Mouse (Mus musculus) stomach, postnatal 0 days (tissue): ENCODE results near the gene Ctnna2. TPM values are rescaled to one million over a fixed set of nuclear protein-coding genes. Genes with fewer than 3 reads are reported as not detected.

Experiments
- ATAC-seq: fragments of 200-750 bp; cut with Nextera tagmentation; 2 replicates; pipeline ENCODE4 v1.8.0; 2017; ENCODE audit not compliant: low FRiP score, low TSS enrichment
- DNase-seq: peaks from one replicate; pipeline ENCODE4 v3.0.0-alpha.2; 2016; ENCODE audit warnings: low spot score
- H3K27ac ChIP-seq: fragments of 300-500 bp; sonication (generic); replicated peaks from 2 replicates; pipeline ENCODE4 v1.5.1; 2014; ENCODE audit warnings: mild to moderate bottlenecking, control low read depth
- H3K27me3 ChIP-seq: fragments of 300-500 bp; sonication (generic); 2 replicates; pipeline ENCODE4 v1.6.1; 2014; ENCODE audit warnings: low read length; ENCODE audit not compliant: control insufficient read depth, insufficient read depth
- H3K36me3 ChIP-seq: fragments of 300-500 bp; sonication (generic); 2 replicates; pipeline ENCODE4 v1.6.1; 2014; ENCODE audit warnings: low read length, mixed read lengths; ENCODE audit not compliant: control insufficient read depth, insufficient read depth
- H3K4me1 ChIP-seq: fragments of 300-500 bp; sonication (generic); replicated peaks from 2 replicates; pipeline ENCODE4 v1.6.1; 2014; ENCODE audit warnings: antibody characterized with exemption; ENCODE audit not compliant: control insufficient read depth, insufficient read depth
- H3K4me2 ChIP-seq: fragments of 300-500 bp; sonication (generic); replicated peaks from 2 replicates; pipeline ENCODE4 v1.6.1; 2014; ENCODE audit warnings: low read depth, mild to moderate bottlenecking, control low read depth, moderate library complexity
- H3K4me3 ChIP-seq: fragments of 300-500 bp; sonication (generic); 2 replicates; pipeline ENCODE4 v1.5.1; 2014; ENCODE audit warnings: low read depth, low read length, control low read depth
- H3K9ac ChIP-seq: fragments of 300-500 bp; sonication (generic); 2 replicates; pipeline ENCODE4 v1.6.1; 2014; ENCODE audit warnings: mild to moderate bottlenecking, low read length, control low read depth, mixed read lengths
- H3K9me3 ChIP-seq: fragments of 300-500 bp; sonication (generic); 2 replicates; pipeline ENCODE4 v1.6.1; 2016; ENCODE audit warnings: low read length; ENCODE audit not compliant: control insufficient read depth
- CTCF ChIP-seq: IDR thresholded peaks from 2 replicates; pipeline ENCODE4 v1.5.1; 2016; ENCODE audit warnings: antibody characterized with exemption, low read depth, mild to moderate bottlenecking, moderate library complexity
- EP300 ChIP-seq: optimal IDR thresholded peaks from 2 replicates; pipeline ENCODE3; 2016; ENCODE audit warnings: antibody characterized with exemption
- WGBS: fragments of 180-500 bp; shearing (Covaris S2); extraction: QIAGEN DNeasy Blood & Tissue Kit; methylation state at CpG from one replicate; pipeline ENCODE4 v1.1.7; 2014; 5-methylcytosine and 5-hydroxymethylcytosine counted together
- polyA plus RNA-seq: library from polyadenylated mRNA; unstranded; fragments of >200 nt; fragmentation: Nextera tagmentation; extraction: Ambion mirVana; gene quantifications from 2 replicates; pipeline ENCODE4 v1.2.1, GENCODE M21; 2015

Gene Ctnna2
- polyA plus RNA-seq, 1 experiment from 2014 or later, result 1.9 TPM

- H3K9ac ChIP-seq, result no peak overlapping the region
These were observed 780.1 kb downstream of the Ctnna2 start for GRCm38 (mm10) chr6:77199375-77199774.

DNA sequence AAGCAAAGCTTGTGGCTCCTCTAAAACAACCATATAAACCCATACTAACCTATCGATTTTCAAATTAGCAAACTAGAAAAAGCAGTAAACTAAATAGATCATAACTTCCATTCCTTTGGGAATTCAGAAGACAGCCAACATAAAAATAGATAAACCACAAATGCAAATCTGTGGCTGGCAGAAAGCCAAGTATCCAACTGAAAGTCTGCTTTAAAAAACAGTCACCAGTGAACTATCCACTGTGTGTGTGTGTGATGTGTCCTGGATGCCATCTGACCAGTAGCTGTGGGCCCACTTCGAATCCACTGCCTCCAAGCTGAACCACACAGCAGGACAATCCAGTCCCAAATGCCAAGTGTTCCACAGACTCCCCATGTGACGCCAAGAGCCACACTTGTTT is 782.8 kb downstream of the Ctnna2 start:
- TF ChIP-seq EP300 (no peak), CTCF (no peak)
- no peak for ATAC-seq
- Histone ChIP-seq H3K9me3 (no peaks in the 10 kb centered on the region), H3K4me3 (no peak overlapping the region), H3K4me1 (no peaks in the 10 kb centered on the region), H3K27me3 (no peaks in the 10 kb centered on the region), H3K4me2 (no peak overlapping the region), H3K27ac (no peak overlapping the region), H3K9ac (no peak overlapping the region), H3K36me3 (no peaks in the 10 kb centered on the region)
- 84% methylated on average over 3 of the region's 3 CpGs for WGBS
- DNase-seq, result no peak

More at GRCm38 (mm10) chr6:77199375-77199774, 780.1 kb downstream of the Ctnna2 start:
- H3K27me3 ChIP-seq, result no peaks in the 10 kb centered on the region
- no peak overlapping the region for H3K4me3 ChIP-seq
- no peak overlapping the region for H3K4me2 ChIP-seq
- no peak overlapping the region for H3K27ac ChIP-seq
- no peaks in the 10 kb centered on the region for H3K9me3 ChIP-seq
- H3K4me1 ChIP-seq, result no peaks in the 10 kb centered on the region
- TF ChIP-seq CTCF, result no peak
- TF ChIP-seq EP300, result no peak
- ATAC-seq (no peak), DNase-seq (no peak)
- H3K36me3 ChIP-seq, result no peaks in the 10 kb centered on the region
- 74% methylated on average over 2 of the region's 2 CpGs for WGBS

- 64% methylated on average over 4 of the region's 4 CpGs for WGBS
These were observed 787.9 kb downstream of the Ctnna2 start for GRCm38 (mm10) chr6:77191635-77192034.

DNA sequence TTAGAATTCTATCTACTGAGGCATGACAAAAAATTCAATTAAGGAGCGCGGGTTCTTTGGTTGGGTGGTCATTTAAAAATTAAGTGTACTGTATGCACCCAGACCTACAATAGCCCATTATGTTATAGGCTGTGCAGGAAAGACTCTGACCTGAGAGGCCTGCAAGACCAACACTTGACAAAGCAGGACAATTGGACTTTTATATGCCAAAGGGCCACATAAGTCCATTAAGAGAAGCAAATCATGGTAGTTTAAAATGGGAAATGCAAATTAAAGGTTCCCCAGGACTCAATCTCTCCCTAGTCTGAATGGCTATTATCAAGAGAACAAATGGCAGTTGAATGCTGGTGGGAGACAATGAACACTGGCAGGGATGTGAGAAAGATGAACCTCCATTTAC is 790.9 kb downstream of the Ctnna2 start:
- H3K36me3 ChIP-seq, result no peaks in the 10 kb centered on the region
- H3K9ac ChIP-seq, result no peak overlapping the region
- H3K27me3 ChIP-seq, result no peaks in the 10 kb centered on the region
- no peak overlapping the region for H3K4me3 ChIP-seq
- WGBS, result 89% methylated on average over 2 of the region's 2 CpGs
- H3K27ac ChIP-seq, result no peak overlapping the region
- no peak for ATAC-seq
- no peak for TF ChIP-seq CTCF
- TF ChIP-seq EP300, result no peak
- no peaks in the 10 kb centered on the region for H3K9me3 ChIP-seq
- DNase-seq, result no peak
- no peaks in the 10 kb centered on the region for H3K4me1 ChIP-seq
- no peak overlapping the region for H3K4me2 ChIP-seq

More at GRCm38 (mm10) chr6:77191635-77192034, 787.9 kb downstream of the Ctnna2 start:
- Histone ChIP-seq H3K4me2 (no peak overlapping the region), H3K9ac (no peak overlapping the region), H3K4me3 (no peak overlapping the region), H3K27me3 (no peaks in the 10 kb centered on the region), H3K27ac (no peak overlapping the region), H3K4me1 (no peaks in the 10 kb centered on the region), H3K9me3 (no peaks in the 10 kb centered on the region), H3K36me3 (no peaks in the 10 kb centered on the region)
- TF ChIP-seq EP300 (no peak), CTCF (no peak)
- DNase-seq, result no peak
- ATAC-seq, result no peak

DNA sequence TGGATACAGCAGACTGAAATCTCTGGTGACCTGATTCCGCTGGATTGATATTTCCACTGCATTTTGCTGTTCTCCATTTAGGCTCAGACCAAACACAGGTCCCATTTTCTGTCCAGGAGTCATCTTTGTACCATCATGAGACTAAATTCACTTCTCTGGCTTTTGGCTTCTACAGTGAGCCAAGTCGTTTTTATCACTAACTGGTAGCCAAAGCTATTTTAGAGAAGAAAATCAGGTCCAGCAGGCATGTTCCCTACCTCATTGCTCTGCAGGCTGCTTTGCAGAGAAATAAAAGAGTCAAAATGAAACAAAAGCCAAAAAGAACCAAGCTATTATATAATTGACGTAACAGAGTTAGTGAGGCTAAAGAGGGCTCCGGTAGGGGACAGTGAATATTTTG is 793.7 kb downstream of the Ctnna2 start:
- Histone ChIP-seq H3K27me3 (no peaks in the 10 kb centered on the region), H3K9me3 (no peaks in the 10 kb centered on the region), H3K36me3 (no peaks in the 10 kb centered on the region), H3K27ac (no peak overlapping the region), H3K9ac (no peak overlapping the region), H3K4me1 (no peaks in the 10 kb centered on the region), H3K4me3 (no peak overlapping the region), H3K4me2 (no peak overlapping the region)
- DNase-seq (no peak), ATAC-seq (no peak)
- WGBS, result 75% methylated on average over 4 of the region's 4 CpGs
- TF ChIP-seq EP300, result no peak
- no peak for TF ChIP-seq CTCF

DNA sequence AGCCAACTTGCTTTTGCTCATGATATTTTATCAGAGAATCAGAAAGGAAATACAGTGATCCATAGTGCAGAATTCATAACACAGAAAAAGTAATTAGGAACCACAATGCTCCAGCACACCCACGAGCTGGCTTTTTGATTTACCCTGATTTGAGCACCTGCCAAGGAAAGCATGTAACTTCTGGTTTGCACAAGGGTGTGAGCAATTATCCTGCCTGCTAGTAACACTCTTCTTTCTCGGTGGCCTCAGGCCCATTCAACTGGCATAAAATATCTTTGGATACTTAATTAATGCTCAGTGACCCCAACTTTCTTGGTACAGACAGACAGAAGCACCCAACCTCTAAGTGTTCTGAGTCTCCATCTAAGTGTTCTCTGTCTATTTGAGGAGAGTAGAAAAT is 794.6 kb downstream of the Ctnna2 start:
- H3K4me3 ChIP-seq, result no peak overlapping the region
- 53% methylated on average over 2 of the region's 2 CpGs for WGBS
- no peak overlapping the region for H3K27ac ChIP-seq
- no peaks in the 10 kb centered on the region for H3K4me1 ChIP-seq
- DNase-seq, result no peak
- H3K36me3 ChIP-seq, result no peaks in the 10 kb centered on the region
- TF ChIP-seq EP300 (no peak), CTCF (no peak)
- H3K9ac ChIP-seq, result no peak overlapping the region
- no peaks in the 10 kb centered on the region for H3K27me3 ChIP-seq
- H3K4me2 ChIP-seq, result no peak overlapping the region
- no peak for ATAC-seq
- H3K9me3 ChIP-seq, result no peaks in the 10 kb centered on the region
